Mouse (Mus musculus) forebrain, embryonic 13.5 days (tissue): ENCODE data around the gene Pxylp1. TPM values are rescaled to one million over a fixed set of nuclear protein-coding genes. Genes with fewer than 3 reads are reported as not detected.

Experiments
- ATAC-seq: fragments of 200-750 bp; cut with Nextera tagmentation; 2 replicates; pipeline ENCODE4 v1.8.0; 2017
- H3K27ac ChIP-seq: fragments of 300-500 bp; sonication (generic); 2 replicates; pipeline ENCODE4 v1.5.1; 2015; ENCODE audit warnings: inconsistent platforms, mild to moderate bottlenecking, moderate library complexity
- H3K27me3 ChIP-seq: fragments of 300-500 bp; sonication (generic); 2 replicates; pipeline ENCODE4 v1.6.1; 2015; ENCODE audit warnings: mild to moderate bottlenecking, inconsistent platforms
- H3K36me3 ChIP-seq: fragments of 300-500 bp; sonication (generic); 2 replicates; pipeline ENCODE4 v1.6.1; 2015; ENCODE audit warnings: mild to moderate bottlenecking, inconsistent platforms; ENCODE audit not compliant: poor library complexity, severe bottlenecking
- H3K4me1 ChIP-seq: fragments of 300-500 bp; sonication (generic); 2 replicates; pipeline ENCODE4 v1.6.1; 2015; ENCODE audit warnings: inconsistent platforms
- H3K4me2 ChIP-seq: fragments of 300-500 bp; sonication (generic); 2 replicates; pipeline ENCODE4 v1.6.1; 2015; ENCODE audit warnings: inconsistent platforms, mild to moderate bottlenecking, moderate library complexity
- H3K4me3 ChIP-seq: fragments of 300-500 bp; sonication (generic); 2 replicates; pipeline ENCODE4 v1.5.1; 2015; ENCODE audit warnings: mild to moderate bottlenecking, inconsistent platforms
- H3K9ac ChIP-seq: fragments of 300-500 bp; sonication (generic); 2 replicates; pipeline ENCODE4 v1.6.1; 2015; ENCODE audit warnings: mild to moderate bottlenecking, inconsistent platforms
- H3K9me3 ChIP-seq: fragments of 300-500 bp; sonication (generic); replicated peaks from 2 replicates; pipeline ENCODE4 v1.6.1; 2016; ENCODE audit warnings: inconsistent platforms
- WGBS: fragments of 180-500 bp; shearing (Covaris S2); methylation state at CpG from one replicate; pipeline ENCODE4 v1.1.7; 2015; 5-methylcytosine and 5-hydroxymethylcytosine counted together
- polyA plus RNA-seq: library from polyadenylated mRNA; unstranded; fragments of >200 nt; fragmentation: Nextera tagmentation; extraction: Ambion mirVana; gene quantifications from 2 replicates; pipeline ENCODE4 v1.2.1, GENCODE M21; 2015

The Pxylp1 gene
- polyA plus RNA-seq, 1 experiment from 2014 or later, result 47.2 TPM

DNA sequence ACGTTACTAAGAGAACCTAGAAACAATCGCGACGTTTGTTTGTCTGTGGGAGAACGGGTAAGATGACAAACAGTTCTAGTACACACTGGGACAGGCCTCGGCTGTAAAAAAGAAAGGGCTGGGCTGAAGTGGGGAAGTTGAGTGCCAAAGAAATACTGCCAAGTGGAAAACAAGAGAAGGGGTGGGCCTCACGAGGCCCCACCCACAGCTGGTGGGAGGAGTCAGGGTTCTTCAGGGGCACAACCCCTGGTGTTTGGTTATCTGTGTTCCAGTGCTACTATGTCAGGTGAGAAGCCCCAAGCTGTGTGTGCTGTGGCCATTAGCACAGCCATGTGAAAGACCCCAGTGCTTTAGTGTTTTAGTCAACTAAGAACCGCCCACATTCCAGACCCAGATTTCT lies 22.4 kb downstream of the Pxylp1 start:
- no peak for ATAC-seq
- Histone ChIP-seq H3K4me2 (no peak overlapping the region), H3K9me3 (0 out of 2 replicates have a peak, but pooled peaks cover 5% of the 10 kb centered on the region), H3K4me3 (no peak overlapping the region), H3K36me3 (0 out of 2 replicates have a peak, but pooled peaks cover 3% of the 10 kb centered on the region), H3K27me3 (no peaks in the 10 kb centered on the region), H3K9ac (no peak overlapping the region), H3K4me1 (peaks cover 19% of the 10 kb centered on the region), H3K27ac (no peak overlapping the region)
- 82% methylated on average over 8 of the region's 8 CpGs for WGBS

- ATAC-seq, result no peak
- Histone ChIP-seq H3K4me3 (no peak overlapping the region), H3K36me3 (0 out of 2 replicates have a peak, but pooled peaks cover 3% of the 10 kb centered on the region), H3K27me3 (no peaks in the 10 kb centered on the region), H3K9me3 (0 out of 2 replicates have a peak, but pooled peaks cover 5% of the 10 kb centered on the region), H3K9ac (no peak overlapping the region), H3K4me2 (no peak overlapping the region), H3K4me1 (peaks cover 19% of the 10 kb centered on the region), H3K27ac (no peak overlapping the region)
- 94% methylated on average over 5 of the region's 5 CpGs for WGBS
Observed at GRCm38 (mm10) chr9:96869542-96869941, 22.9 kb downstream of the Pxylp1 start.

GRCm38 (mm10) chr9:96868546-96868945 lies 23.9 kb downstream of the Pxylp1 start:
- Histone ChIP-seq H3K36me3 (0 out of 2 replicates have a peak, but pooled peaks cover 3% of the 10 kb centered on the region), H3K4me3 (no peak overlapping the region), H3K4me2 (no peak overlapping the region), H3K9ac (no peak overlapping the region), H3K27ac (no peak overlapping the region), H3K27me3 (no peaks in the 10 kb centered on the region), H3K9me3 (0 out of 2 replicates have a peak, but pooled peaks cover 5% of the 10 kb centered on the region), H3K4me1 (peaks cover 19% of the 10 kb centered on the region)
- 81% methylated on average over 6 of the region's 6 CpGs for WGBS
- no peak for ATAC-seq

- Histone ChIP-seq H3K9ac (no peak overlapping the region), H3K4me2 (no peak overlapping the region), H3K36me3 (no peaks in the 10 kb centered on the region), H3K4me3 (no peak overlapping the region), H3K27ac (no peak overlapping the region), H3K9me3 (no peaks in the 10 kb centered on the region), H3K4me1 (peaks cover 21% of the 10 kb centered on the region), H3K27me3 (no peaks in the 10 kb centered on the region)
- 49% methylated on average over 7 of the region's 7 CpGs for WGBS
- no peak for ATAC-seq
Observed at GRCm38 (mm10) chr9:96867165-96867564, 25.3 kb downstream of the Pxylp1 start.

- no peak for ATAC-seq
- Histone ChIP-seq H3K4me2 (no peak overlapping the region), H3K27ac (peak overlapping the region; percentile 10; the same call in 1 of the 2 replicates), H3K9ac (no peak overlapping the region), H3K27me3 (no peaks in the 10 kb centered on the region), H3K9me3 (no peaks in the 10 kb centered on the region), H3K4me1 (peaks cover 22% of the 10 kb centered on the region), H3K36me3 (no peaks in the 10 kb centered on the region), H3K4me3 (no peak overlapping the region)
- WGBS, result 96% methylated on average over 5 of the region's 5 CpGs
Observed at GRCm38 (mm10) chr9:96866196-96866595, 26.3 kb downstream of the Pxylp1 start.

- H3K36me3 ChIP-seq, result no peaks in the 10 kb centered on the region
- no peaks in the 10 kb centered on the region for H3K27me3 ChIP-seq
- ATAC-seq, result peak; percentile 76
- H3K9ac ChIP-seq, result no peak overlapping the region
- peaks cover 22% of the 10 kb centered on the region for H3K4me1 ChIP-seq
- no peaks in the 10 kb centered on the region for H3K9me3 ChIP-seq
- peak overlapping the region; percentile 12; the same call in 1 of the 2 replicates for H3K27ac ChIP-seq
- no peak overlapping the region for H3K4me3 ChIP-seq
- peak overlapping the region; percentile 24; the same call in 1 of the 2 replicates for H3K4me2 ChIP-seq
- WGBS, result 70% methylated on average over 16 of the region's 16 CpGs
Observed at GRCm38 (mm10) chr9:96865473-96866050, 26.9 kb downstream of the Pxylp1 start.

GRCm38 (mm10) chr9:96863539-96863938 lies 28.9 kb downstream of the Pxylp1 start:
- Histone ChIP-seq H3K4me2 (no peak overlapping the region), H3K4me3 (no peak overlapping the region), H3K4me1 (peaks cover 22% of the 10 kb centered on the region), H3K9me3 (no peaks in the 10 kb centered on the region), H3K27ac (no peak overlapping the region), H3K9ac (no peak overlapping the region), H3K27me3 (no peaks in the 10 kb centered on the region), H3K36me3 (no peaks in the 10 kb centered on the region)
- no peak for ATAC-seq
- WGBS, result 77% methylated on average over 3 of the region's 3 CpGs

GRCm38 (mm10) chr9:96862836-96863235 lies 29.6 kb downstream of the Pxylp1 start:
- Histone ChIP-seq H3K27ac (no peak overlapping the region), H3K9me3 (no peaks in the 10 kb centered on the region), H3K4me1 (peaks cover 22% of the 10 kb centered on the region), H3K9ac (no peak overlapping the region), H3K4me2 (no peak overlapping the region), H3K27me3 (no peaks in the 10 kb centered on the region), H3K4me3 (no peak overlapping the region), H3K36me3 (no peaks in the 10 kb centered on the region)
- 76% methylated on average over 4 of the region's 4 CpGs for WGBS
- no peak for ATAC-seq

- no peaks in the 10 kb centered on the region for H3K9me3 ChIP-seq
- no peak overlapping the region for H3K4me2 ChIP-seq
- H3K9ac ChIP-seq, result no peak overlapping the region
- WGBS, result 94% methylated on average over 10 of the region's 10 CpGs
- H3K36me3 ChIP-seq, result no peaks in the 10 kb centered on the region
- no peak overlapping the region for H3K4me3 ChIP-seq
- ATAC-seq, result no peak
- peaks cover 12% of the 10 kb centered on the region for H3K4me1 ChIP-seq
- H3K27ac ChIP-seq, result no peak overlapping the region
- no peaks in the 10 kb centered on the region for H3K27me3 ChIP-seq
Observed at GRCm38 (mm10) chr9:96861092-96861487, 31.4 kb downstream of the Pxylp1 start.

GRCm38 (mm10) chr9:96860380-96861091 lies 31.9 kb downstream of the Pxylp1 start:
- no peak overlapping the region for H3K4me2 ChIP-seq
- H3K9ac ChIP-seq, result no peak overlapping the region
- H3K9me3 ChIP-seq, result no peaks in the 10 kb centered on the region
- H3K36me3 ChIP-seq, result no peaks in the 10 kb centered on the region; the same call in 1 of the 2 replicates
- 92% methylated on average over 5 of the region's 5 CpGs for WGBS
- no peaks in the 10 kb centered on the region for H3K27me3 ChIP-seq
- ATAC-seq, result no peak
- peaks cover 8% of the 10 kb centered on the region for H3K4me1 ChIP-seq
- H3K4me3 ChIP-seq, result no peak overlapping the region
- no peak overlapping the region for H3K27ac ChIP-seq

DNA sequence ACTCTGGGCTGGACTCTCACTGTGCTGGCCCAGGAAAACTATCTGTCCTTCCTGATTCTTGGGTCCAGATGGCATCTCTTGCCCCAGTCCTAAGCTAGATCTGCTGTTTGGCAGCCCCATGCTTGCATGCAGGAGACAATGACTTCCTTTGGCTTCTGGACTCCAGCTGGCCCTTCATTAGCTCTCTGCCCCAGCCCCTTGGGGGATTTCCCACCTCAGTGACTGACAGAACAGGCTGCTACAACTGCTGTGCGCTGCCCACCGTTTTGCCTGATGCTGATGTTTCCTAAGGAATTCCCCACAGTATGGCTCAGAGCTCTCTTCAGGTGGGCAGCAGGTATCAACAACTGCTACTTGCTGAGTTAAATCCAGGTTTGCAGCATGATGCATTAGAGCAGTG lies 33.4 kb downstream of the Pxylp1 start:
- H3K27me3 ChIP-seq, result no peaks in the 10 kb centered on the region
- H3K36me3 ChIP-seq, result no peaks in the 10 kb centered on the region; the same call in 1 of the 2 replicates
- no peak overlapping the region for H3K27ac ChIP-seq
- 61% methylated on average over 2 of the region's 2 CpGs for WGBS
- no peaks in the 10 kb centered on the region for H3K9me3 ChIP-seq
- H3K4me3 ChIP-seq, result no peak overlapping the region
- H3K4me2 ChIP-seq, result no peak overlapping the region
- H3K9ac ChIP-seq, result no peak overlapping the region
- ATAC-seq, result no peak
- H3K4me1 ChIP-seq, result peaks cover 12% of the 10 kb centered on the region; the same call in 1 of the 2 replicates

GRCm38 (mm10) chr9:96857838-96858237 lies 34.6 kb downstream of the Pxylp1 start:
- Histone ChIP-seq H3K27ac (no peak overlapping the region), H3K36me3 (no peaks in the 10 kb centered on the region; the same call in 1 of the 2 replicates), H3K4me3 (no peak overlapping the region), H3K9me3 (no peaks in the 10 kb centered on the region), H3K4me2 (no peak overlapping the region), H3K4me1 (peaks cover 15% of the 10 kb centered on the region), H3K9ac (no peak overlapping the region), H3K27me3 (no peaks in the 10 kb centered on the region)
- ATAC-seq, result no peak
- WGBS, result 90% methylated on average over 4 of the region's 4 CpGs
